Mouse (Mus musculus) layer of hippocampus, adult 6 months (tissue): ENCODE measurements around the gene Prp2. TPM values are rescaled to one million over a fixed set of nuclear protein-coding genes. Genes with fewer than 3 reads are reported as not detected.

Experiments used
- long read RNA-seq, 2 experiments: library from polyadenylated mRNA; unstranded; transcript quantifications; one replicate each; pipeline ENCODE4 v2.0.0; 2019 to 2020
- polyA plus RNA-seq: library from polyadenylated mRNA; unstranded; fragments of <200 nt; fragmentation: Nextera tagmentation; gene quantifications from 2 replicates; pipeline ENCODE4 v1.2.3, GENCODE M21; 2021

Prp2 gene
- not detected in 2 replicates for polyA plus RNA-seq
- long read RNA-seq, experiment 1 = 0 reads
- long read RNA-seq, experiment 2 = 0 reads

DNA sequence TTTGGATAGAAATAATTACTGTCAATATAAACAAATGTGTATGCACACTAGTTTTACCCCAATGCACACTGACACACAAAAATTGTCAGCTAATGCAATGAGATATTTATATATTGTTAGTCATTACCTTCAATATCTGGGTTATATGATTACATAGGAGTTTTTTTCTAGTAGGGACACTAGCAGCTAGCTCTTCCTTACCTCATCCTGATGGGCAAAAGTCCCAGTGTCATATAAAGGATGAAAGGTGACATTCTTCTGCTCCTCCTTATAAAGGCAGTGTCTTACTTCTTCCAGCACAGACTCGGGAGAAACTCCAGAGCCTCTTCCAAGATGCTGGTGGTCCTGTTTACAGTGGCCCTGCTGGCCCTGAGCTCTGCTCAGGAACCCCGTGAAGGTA, at the start of gene Prp2:
Gene Prp2 (plus strand): TSS at position 301 of the 400 bp plus-strand sequence.

DNA sequence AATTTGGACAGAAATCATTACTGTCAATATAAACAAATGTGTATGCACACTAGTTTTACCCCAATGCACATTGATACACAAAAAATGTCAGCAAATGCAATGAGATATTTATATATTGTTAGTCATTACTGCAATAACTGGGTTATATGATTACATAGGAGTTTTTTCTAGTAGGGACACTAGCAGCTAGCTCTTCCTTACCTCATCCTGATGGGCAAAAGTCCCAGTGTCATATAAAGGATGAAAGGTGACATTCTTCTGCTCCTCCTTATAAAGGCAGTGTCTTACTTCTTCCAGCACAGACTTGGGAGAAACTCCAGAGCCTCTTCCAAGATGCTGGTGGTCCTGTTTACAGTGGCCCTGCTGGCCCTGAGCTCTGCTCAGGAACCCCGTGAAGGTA, 26.2 kb upstream of the Prp2 start, which contains the start of gene Prh1:
Gene Prh1 (plus strand): TSS at position 301 of the 400 bp plus-strand sequence.

Other genes with a start within 250 kb of the Prp2 start
- gene Gm8882, start 231.8 kb upstream of the Prp2 start, polyA plus RNA-seq = not detected in 2 replicates
- gene Prh1, start 26.1 kb upstream of the Prp2 start, polyA plus RNA-seq = not detected in 2 replicates
- not detected in 2 replicates for gene A630073D07Rik, start 55.6 kb downstream of the Prp2 start, polyA plus RNA-seq
- not detected in 2 replicates for gene Tas2r120, start 61.0 kb downstream of the Prp2 start, polyA plus RNA-seq
- not detected in 2 replicates for gene Tas2r121, start 105.1 kb downstream of the Prp2 start, polyA plus RNA-seq
- gene Tas2r122, start 116.0 kb downstream of the Prp2 start, polyA plus RNA-seq = not detected in 2 replicates
- gene Tas2r115, start 142.1 kb downstream of the Prp2 start, polyA plus RNA-seq = not detected in 2 replicates
- gene Tas2r124, start 158.8 kb downstream of the Prp2 start, polyA plus RNA-seq = not detected in 2 replicates
- gene Tas2r102, start 166.2 kb downstream of the Prp2 start, polyA plus RNA-seq = not detected in 2 replicates
- not detected in 2 replicates for gene Tas2r136, start 182.2 kb downstream of the Prp2 start, polyA plus RNA-seq
- not detected in 2 replicates for gene Tas2r117, start 206.9 kb downstream of the Prp2 start, polyA plus RNA-seq